Mouse (Mus musculus) A20 (cell line): ENCODE measurements around the gene Slc25a53.
"Not testable (repeated sequence)": the region's sequence is repeated elsewhere in the genome, so short reads cannot be mapped to it uniquely, and the experiment has no call there.

Experiments
- DNase-seq: peaks from one replicate; pipeline ENCODE4 v3.0.0-alpha.2; 2011; ENCODE audit warnings: low read depth, low spot score

Gene Slc25a53

GRCm38 (mm10) chrX:136975397-136975796 is 62.7 kb downstream of the Slc25a53 start, which contains the start of gene Tmsb15b2:
Gene Tmsb15b2, minus strand, starts transcription at chrX:136975497.
- not testable (repeated sequence) for DNase-seq

DNA sequence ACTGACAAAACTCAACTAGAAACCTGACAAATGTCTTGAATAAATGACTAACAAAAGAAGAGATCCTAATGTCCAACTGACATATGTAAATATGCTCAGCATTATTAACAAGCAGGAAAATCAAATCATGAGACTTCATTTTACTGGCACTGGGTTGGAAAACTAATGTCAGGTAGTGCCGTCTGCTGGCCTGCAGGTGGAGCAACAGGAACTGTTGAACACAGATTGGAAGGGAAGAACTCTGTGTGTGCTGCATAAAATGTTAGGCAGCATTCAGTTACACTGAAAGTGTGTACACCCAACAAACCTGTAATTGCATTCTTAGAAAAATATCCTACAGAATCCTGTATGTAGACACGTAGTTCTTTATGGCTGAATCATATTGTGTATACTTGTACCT is 78.4 kb downstream of the Slc25a53 start:
- DNase-seq: peak; percentile 32

GRCm38 (mm10) chrX:136958300-136958699 is 79.8 kb downstream of the Slc25a53 start:
- peak; percentile 20 for DNase-seq

DNA sequence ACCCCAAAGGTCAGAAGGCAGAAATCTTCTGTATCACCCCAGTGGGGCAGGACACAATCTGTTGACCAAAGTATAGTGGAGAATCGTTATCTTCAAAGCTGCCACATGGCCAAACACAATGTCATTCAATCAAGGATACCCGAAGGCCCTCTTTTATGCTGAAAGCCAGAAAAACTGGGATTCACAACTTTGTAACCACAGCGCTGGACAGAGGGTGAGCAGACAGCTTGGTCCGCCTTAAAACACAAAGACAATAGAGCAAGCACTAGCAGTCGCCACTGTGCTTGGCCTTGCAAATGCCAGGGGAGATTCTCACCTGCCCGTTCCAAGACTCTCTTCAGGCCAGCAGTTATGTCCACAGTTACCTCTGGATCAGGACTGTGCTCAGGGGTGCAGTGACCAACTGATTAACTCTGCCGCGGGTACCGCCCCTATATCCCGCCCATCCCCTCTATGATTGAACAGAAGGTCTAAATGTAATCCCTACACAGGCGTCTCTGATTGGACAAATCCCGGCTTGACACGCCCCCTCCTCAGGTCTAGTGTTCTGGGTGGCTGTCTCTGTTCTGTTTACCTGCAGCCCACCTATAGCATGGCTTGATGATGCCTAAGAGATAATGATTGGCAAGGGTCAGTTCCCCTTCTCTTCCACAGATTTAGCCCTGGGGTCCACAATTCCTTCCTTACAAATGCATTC is 80.4 kb downstream of the Slc25a53 start:
- DNase-seq: peak; percentile 85

DNA sequence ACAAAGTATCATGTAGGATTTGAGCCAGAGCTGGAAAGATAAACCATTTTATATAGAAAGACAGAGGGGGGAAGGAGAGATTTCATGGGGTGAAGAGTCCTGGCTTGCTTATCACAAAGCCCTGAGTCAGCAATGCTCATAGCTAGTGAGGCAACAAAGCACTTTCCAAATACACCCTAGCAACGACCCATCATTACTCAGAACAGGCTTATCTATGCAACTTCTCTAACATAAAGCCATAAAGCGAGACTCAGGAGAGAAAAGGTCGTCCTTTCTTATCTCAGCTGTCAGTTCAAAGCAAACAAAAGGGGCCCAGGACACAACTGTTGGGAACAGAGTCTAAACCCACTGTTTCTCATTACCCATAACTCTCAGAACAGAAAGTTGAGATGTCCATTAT is 100.1 kb downstream of the Slc25a53 start:
- DNase-seq: no peak
